Mouse (Mus musculus) forebrain, postnatal 0 days (tissue): ENCODE results near the gene Noct. TPM values are rescaled to one million over a fixed set of nuclear protein-coding genes. Genes with fewer than 3 reads are reported as not detected.
"Not testable (repeated sequence)": the region's sequence is repeated elsewhere in the genome, so short reads cannot be mapped to it uniquely, and the experiment has no call there.

ENCODE experiments used
- ATAC-seq: fragments of 200-750 bp; cut with Nextera tagmentation; 2 replicates; pipeline ENCODE4 v1.8.0; 2017; ENCODE audit warnings: mild to moderate bottlenecking, moderate library complexity
- DNase-seq: peaks from one replicate; pipeline ENCODE4 v3.0.0-alpha.2; 2015
- H3K27ac ChIP-seq: fragments of 300-500 bp; sonication (generic); 2 replicates; pipeline ENCODE4 v1.5.1; 2014; ENCODE audit warnings: low read depth, mild to moderate bottlenecking, antibody characterized with exemption, low read length, moderate library complexity, mixed read lengths
- H3K27me3 ChIP-seq: fragments of 300-500 bp; sonication (generic); 2 replicates; pipeline ENCODE4 v1.6.1; 2014; ENCODE audit warnings: mild to moderate bottlenecking, low read length, mixed read lengths; ENCODE audit not compliant: insufficient read depth
- H3K36me3 ChIP-seq: fragments of 300-500 bp; sonication (generic); 2 replicates; pipeline ENCODE4 v1.6.1; 2014; ENCODE audit warnings: mild to moderate bottlenecking, moderate library complexity; ENCODE audit not compliant: insufficient read depth
- H3K4me1 ChIP-seq: fragments of 300-500 bp; sonication (generic); 2 replicates; pipeline ENCODE4 v1.6.1; 2014; ENCODE audit warnings: antibody characterized with exemption; ENCODE audit not compliant: insufficient read depth
- H3K4me2 ChIP-seq: fragments of 300-500 bp; sonication (generic); 2 replicates; pipeline ENCODE4 v1.6.1; 2014; ENCODE audit warnings: low read depth, mild to moderate bottlenecking, moderate library complexity
- H3K4me3 ChIP-seq: fragments of 300-500 bp; sonication (generic); 2 replicates; pipeline ENCODE4 v1.5.1; 2014; ENCODE audit warnings: low read depth, low read length, mixed read lengths
- H3K9ac ChIP-seq: fragments of 300-500 bp; sonication (generic); 2 replicates; pipeline ENCODE4 v1.6.1; 2014; ENCODE audit warnings: mild to moderate bottlenecking
- H3K9me3 ChIP-seq: fragments of 300-500 bp; sonication (generic); 2 replicates; pipeline ENCODE4 v1.6.1; 2016; ENCODE audit warnings: low read length
- CTCF ChIP-seq: sonication (generic); IDR thresholded peaks from 2 replicates; pipeline ENCODE4 v1.5.1; 2016; ENCODE audit warnings: antibody characterized with exemption, control low read depth, low read depth
- WGBS: fragments of 180-500 bp; shearing (Covaris S2); extraction: QIAGEN DNeasy Blood & Tissue Kit; methylation state at CpG from one replicate; pipeline ENCODE4 v1.1.7; 2014; 5-methylcytosine and 5-hydroxymethylcytosine counted together
- polyA plus RNA-seq: library from polyadenylated mRNA; unstranded; fragments of >200 nt; fragmentation: Nextera tagmentation; extraction: Ambion mirVana; gene quantifications from 2 replicates; pipeline ENCODE4 v1.2.1, GENCODE M21; 2015
- total RNA-seq: library from RNA; depleted of rRNA; stranded (reverse); fragments of >200 nt; gene quantifications from 2 replicates; pipeline ENCODE4 v1.2.3, GENCODE M21; 2014

Noct gene
- total and polyA plus RNA-seq, 2 experiments from 2014 or later = 32.6 to 33.7 TPM

GRCm38 (mm10) chr3:51206521-51206920 is 17.7 kb upstream of the Noct start:
- H3K4me2 ChIP-seq = no peak overlapping the region
- DNase-seq (no peak), ATAC-seq (no peak)
- H3K36me3 ChIP-seq = no peaks in the 10 kb centered on the region
- H3K9ac ChIP-seq = no peak overlapping the region
- no peaks in the 10 kb centered on the region for H3K27me3 ChIP-seq
- no peak for TF ChIP-seq CTCF
- WGBS = 88% methylated on average over 7 of the region's 7 CpGs
- H3K9me3 ChIP-seq = no peaks in the 10 kb centered on the region
- H3K4me3 ChIP-seq = no peak overlapping the region
- H3K27ac ChIP-seq = no peak overlapping the region
- no peaks in the 10 kb centered on the region for H3K4me1 ChIP-seq

GRCm38 (mm10) chr3:51208633-51209032 is 15.6 kb upstream of the Noct start:
- ATAC-seq (no peak), DNase-seq (no peak)
- no peak for TF ChIP-seq CTCF
- H3K9me3 ChIP-seq = no peaks in the 10 kb centered on the region
- H3K4me2 ChIP-seq = no peak overlapping the region
- WGBS = 59% methylated on average over 5 of the region's 5 CpGs
- H3K4me3 ChIP-seq = no peak overlapping the region
- H3K27me3 ChIP-seq = no peaks in the 10 kb centered on the region
- H3K4me1 ChIP-seq = no peaks in the 10 kb centered on the region
- H3K9ac ChIP-seq = no peak overlapping the region
- H3K36me3 ChIP-seq = no peaks in the 10 kb centered on the region
- H3K27ac ChIP-seq = no peak overlapping the region

DNA sequence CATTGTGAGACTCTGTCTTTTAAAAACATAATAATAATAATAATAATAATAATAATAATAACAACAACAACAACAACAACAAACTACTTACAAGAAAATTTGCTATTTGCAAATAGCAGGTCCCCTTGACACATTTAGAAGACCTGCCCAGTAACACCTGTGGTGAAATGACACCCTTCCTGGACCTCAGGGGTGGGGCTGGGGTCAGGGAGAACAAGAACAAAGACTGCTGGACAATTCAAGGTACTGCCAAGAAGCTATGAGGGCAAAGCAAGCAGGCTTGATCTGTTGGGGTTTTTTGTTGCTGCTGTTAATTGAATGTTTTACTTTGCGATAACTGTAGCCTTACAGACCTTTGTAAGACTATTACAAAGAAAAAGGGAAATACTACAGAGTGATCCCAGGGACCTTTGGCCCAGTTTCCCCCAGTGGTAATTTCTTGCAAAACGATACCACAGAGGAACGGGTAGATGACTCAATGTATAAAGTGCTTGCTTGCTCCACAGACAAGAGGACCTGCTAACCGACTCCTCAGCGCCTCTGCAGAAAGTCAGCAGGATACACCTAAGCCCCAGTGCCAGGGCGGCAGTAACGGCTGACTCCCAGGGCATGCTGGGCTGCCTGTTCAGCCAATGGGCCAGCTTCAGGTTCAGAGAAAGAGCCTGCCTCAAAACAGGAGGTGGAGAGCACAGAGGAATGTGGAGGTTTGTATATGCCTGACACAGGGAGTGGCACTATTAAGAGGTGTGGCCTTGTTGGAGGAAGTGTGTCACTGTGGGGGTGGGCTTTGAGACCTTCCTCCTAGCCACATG is 14.5 kb upstream of the Noct start:
- no peaks in the 10 kb centered on the region for H3K27me3 ChIP-seq
- no peak overlapping the region for H3K9ac ChIP-seq
- DNase-seq (no peak), ATAC-seq (no peak)
- no peak overlapping the region for H3K4me2 ChIP-seq
- no peak overlapping the region for H3K4me3 ChIP-seq
- no peaks in the 10 kb centered on the region for H3K4me1 ChIP-seq
- no peaks in the 10 kb centered on the region for H3K9me3 ChIP-seq
- WGBS = 86% methylated on average over 7 of the region's 7 CpGs
- no peak overlapping the region for H3K27ac ChIP-seq
- TF ChIP-seq CTCF = no peak
- no peaks in the 10 kb centered on the region for H3K36me3 ChIP-seq

GRCm38 (mm10) chr3:51210485-51210884 is 13.8 kb upstream of the Noct start:
- H3K27ac ChIP-seq = no peak overlapping the region
- no peak overlapping the region for H3K9ac ChIP-seq
- no peaks in the 10 kb centered on the region for H3K9me3 ChIP-seq
- DNase-seq = no peak
- no peaks in the 10 kb centered on the region for H3K27me3 ChIP-seq
- no peaks in the 10 kb centered on the region for H3K4me1 ChIP-seq
- WGBS = 87% methylated on average over 3 of the region's 3 CpGs
- no peak for ATAC-seq
- TF ChIP-seq CTCF = no peak
- H3K36me3 ChIP-seq = no peaks in the 10 kb centered on the region
- H3K4me3 ChIP-seq = no peak overlapping the region
- no peak overlapping the region for H3K4me2 ChIP-seq

DNA sequence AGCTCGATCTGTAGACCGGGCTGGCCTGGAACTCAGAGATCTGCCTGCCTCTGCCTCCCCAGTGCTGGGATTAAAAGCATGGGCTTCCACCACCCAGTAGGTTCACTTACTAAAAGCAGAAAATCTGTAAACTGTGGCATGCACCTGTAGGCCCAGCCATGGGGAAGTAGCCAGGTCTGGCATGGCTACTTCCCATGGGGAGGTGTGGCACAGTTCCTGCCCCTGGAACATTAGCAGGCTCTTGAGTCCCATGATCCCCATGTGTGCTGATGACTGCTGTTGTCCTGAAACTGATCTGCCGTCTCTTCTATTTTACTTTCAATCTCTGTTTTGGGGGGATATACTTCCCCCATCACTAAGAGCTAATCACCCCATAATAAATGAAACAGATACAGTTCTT is 11.1 kb upstream of the Noct start:
- no peaks in the 10 kb centered on the region for H3K27me3 ChIP-seq
- no peak overlapping the region for H3K4me2 ChIP-seq
- no peak overlapping the region for H3K4me3 ChIP-seq
- ATAC-seq = no peak
- no peak overlapping the region for H3K9ac ChIP-seq
- H3K36me3 ChIP-seq = no peaks in the 10 kb centered on the region
- WGBS = 94% methylated on average over 3 of the region's 3 CpGs
- DNase-seq = no peak
- no peak for TF ChIP-seq CTCF
- H3K27ac ChIP-seq = no peak overlapping the region
- no peaks in the 10 kb centered on the region for H3K9me3 ChIP-seq
- no peaks in the 10 kb centered on the region for H3K4me1 ChIP-seq

DNA sequence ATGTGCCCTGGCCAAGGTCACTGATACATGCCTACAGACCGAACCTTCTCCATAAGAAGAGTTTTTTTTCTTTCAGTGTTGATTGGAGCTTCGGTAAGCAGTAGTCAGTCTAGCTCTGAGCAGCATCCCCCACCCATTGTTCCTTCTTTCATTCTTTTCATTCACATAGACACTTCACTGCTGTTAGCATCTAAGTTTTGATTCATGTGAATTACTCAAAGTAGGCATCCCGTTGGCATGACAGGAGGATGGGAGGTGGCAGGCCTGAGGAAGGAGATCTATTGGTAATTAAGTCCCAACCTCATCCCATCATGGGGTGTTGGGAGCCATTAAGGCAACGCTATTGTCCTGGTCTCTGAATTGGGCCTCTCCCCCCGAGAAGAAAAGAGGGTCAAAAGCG is 8.6 kb upstream of the Noct start:
- H3K27me3 ChIP-seq = no peaks in the 10 kb centered on the region
- H3K4me1 ChIP-seq = no peaks in the 10 kb centered on the region
- H3K4me2 ChIP-seq = no peak overlapping the region
- H3K9ac ChIP-seq = no peak overlapping the region
- TF ChIP-seq CTCF = no peak
- no peak overlapping the region for H3K4me3 ChIP-seq
- DNase-seq (no peak), ATAC-seq (no peak)
- H3K27ac ChIP-seq = no peak overlapping the region
- H3K9me3 ChIP-seq = no peaks in the 10 kb centered on the region
- WGBS = 88% methylated on average over 6 of the region's 6 CpGs
- no peaks in the 10 kb centered on the region for H3K36me3 ChIP-seq

GRCm38 (mm10) chr3:51216351-51216750 is 7.9 kb upstream of the Noct start:
- ATAC-seq, H3K27me3 ChIP-seq, H3K4me3 ChIP-seq, H3K36me3 ChIP-seq, H3K4me1 ChIP-seq, DNase-seq, H3K9me3 ChIP-seq, H3K9ac ChIP-seq, H3K4me2 ChIP-seq, H3K27ac ChIP-seq: not testable (repeated sequence)
- WGBS = 74% methylated on average over 5 of the region's 10 CpGs

- not testable (repeated sequence) for H3K27me3 ChIP-seq, H3K4me3 ChIP-seq, H3K9me3 ChIP-seq, ATAC-seq, H3K4me2 ChIP-seq, DNase-seq, H3K36me3 ChIP-seq, H3K9ac ChIP-seq, H3K4me1 ChIP-seq, H3K27ac ChIP-seq
- 91% methylated on average over 6 of the region's 6 CpGs for WGBS
Measured at GRCm38 (mm10) chr3:51218385-51218784, 5.9 kb upstream of the Noct start.
